Mouse (Mus musculus): ENCODE results near the gene Lrrc75b. TPM values are rescaled to one million over a fixed set of nuclear protein-coding genes. Genes with fewer than 3 reads are reported as not detected.

Gene Lrrc75b
- total RNA-seq, 4 experiments from 2014 or later = 0.19 to 0.37 (median 0.26) TPM

DNA sequence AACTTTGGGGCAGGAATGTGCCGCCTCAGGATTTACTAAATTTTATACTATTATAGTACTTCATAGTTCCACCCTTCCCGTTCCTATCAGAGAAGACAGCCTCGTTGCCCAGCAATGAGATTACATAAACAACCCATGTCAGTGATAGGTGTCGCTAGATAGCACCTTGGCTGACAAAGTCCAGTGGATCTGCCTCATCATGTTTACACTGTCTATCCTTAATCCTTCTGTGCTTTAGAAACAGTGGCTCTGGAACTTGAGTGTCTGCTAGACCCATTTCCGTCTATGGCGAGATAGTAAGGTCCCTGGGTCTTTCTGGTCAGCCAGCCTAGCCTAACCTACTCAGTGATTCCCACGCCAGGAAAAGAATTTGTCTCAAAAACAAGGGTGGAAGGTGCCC is 59.8 kb downstream of the Lrrc75b start:
- no peak for DNase-seq

Other genes starting within 250 kb of the Lrrc75b start
- gene Adora2a, start 243.5 kb downstream of the Lrrc75b start, total RNA-seq (2022) = 1 to 10 TPM; 1.6 to 5.2 (median 2.4) TPM
- 1 to 10 TPM in 3 of 4 experiments, under 1 TPM in 1; 0.65 to 1.9 (median 1.4) TPM for gene Upb1, start 159.2 kb downstream of the Lrrc75b start, total RNA-seq (2022)
- 10 to 100 TPM; 82.7 to 88.0 (median 86.2) TPM for gene Snrpd3, start 42.8 kb downstream of the Lrrc75b start, total RNA-seq (2022)
- gene Gucd1, start 42.4 kb downstream of the Lrrc75b start, total RNA-seq (2022) = 10 to 100 TPM; 20.3 to 23.9 (median 23.2) TPM
- under 1 TPM in 2 of 4 experiments, not detected in 2; 0.40 to 0.42 TPM for gene Ggt1, start 1.3 kb upstream of the Lrrc75b start, total RNA-seq (2022)
- gene Ggt5, start 29.0 kb upstream of the Lrrc75b start, total RNA-seq (2022) = 1 to 10 TPM; 4.2 to 9.6 (median 5.7) TPM
- gene Susd2, start 83.7 kb upstream of the Lrrc75b start, total RNA-seq (2022) = 10 to 100 TPM in 2 of 4 experiments, 1 to 10 TPM in 2; 9.4 to 15.1 (median 11.5) TPM
- gene Cabin1, start 204.0 kb upstream of the Lrrc75b start, total RNA-seq (2022) = 10 to 100 TPM; 35.7 to 69.0 (median 43.8) TPM
- gene Ddt, start 213.1 kb upstream of the Lrrc75b start, total RNA-seq (2022) = 100 to 1,000 TPM in 2 of 4 experiments, 10 to 100 TPM in 2; 85.8 to 143 (median 110) TPM
- gene Gm20441, start 220.6 kb upstream of the Lrrc75b start, total RNA-seq (2022) = not detected
- 10 to 100 TPM; 28.7 to 37.8 (median 34.4) TPM for gene Gstt3, start 221.1 kb upstream of the Lrrc75b start, total RNA-seq (2022)
- 10 to 100 TPM; 49.4 to 80.4 (median 66.3) TPM for gene Gstt1, start 238.3 kb upstream of the Lrrc75b start, total RNA-seq (2022)